Mouse (Mus musculus) right cerebral cortex, postnatal 14 days (tissue): ENCODE measurements around the gene Cnn2.

Experiments
- DNase-seq: peaks from one replicate; pipeline ENCODE4 v3.0.0; 2022

Gene Cnn2

GRCm38 (mm10) chr10:79991548-79991947, 3.2 kb downstream of the Cnn2 start:
- DNase-seq, result no peak

- peak; percentile 53 for DNase-seq
Observed at GRCm38 (mm10) chr10:79994397-79995115, 6.2 kb downstream of the Cnn2 start.

GRCm38 (mm10) chr10:79995636-79996035, 7.3 kb downstream of the Cnn2 start:
- no peak for DNase-seq

GRCm38 (mm10) chr10:79996272-79997033, 8.1 kb downstream of the Cnn2 start, which contains the start of gene Abca7:
Gene Abca7, plus strand, starts transcription at chr10:79996494.
- DNase-seq, result peak; percentile 97

- DNase-seq, result peak; percentile 73
Observed at GRCm38 (mm10) chr10:79997034-79997760, 8.8 kb downstream of the Cnn2 start.

GRCm38 (mm10) chr10:79997819-79998218, 9.4 kb downstream of the Cnn2 start:
- DNase-seq, result no peak

GRCm38 (mm10) chr10:80001945-80002344, 13.6 kb downstream of the Cnn2 start:
- DNase-seq, result no peak

GRCm38 (mm10) chr10:80002829-80003228, 14.4 kb downstream of the Cnn2 start:
- no peak for DNase-seq

GRCm38 (mm10) chr10:80003374-80004232, 15.2 kb downstream of the Cnn2 start:
- DNase-seq, result no peak

GRCm38 (mm10) chr10:80004233-80004705, 15.9 kb downstream of the Cnn2 start:
- DNase-seq, result no peak

GRCm38 (mm10) chr10:80011740-80012139, 23.4 kb downstream of the Cnn2 start:
- no peak for DNase-seq

GRCm38 (mm10) chr10:80013609-80014008, 25.2 kb downstream of the Cnn2 start:
- no peak for DNase-seq

- no peak for DNase-seq
Observed at GRCm38 (mm10) chr10:80014484-80015290, 26.3 kb downstream of the Cnn2 start.

- DNase-seq, result no peak
Observed at GRCm38 (mm10) chr10:80015583-80015982, 27.2 kb downstream of the Cnn2 start.

GRCm38 (mm10) chr10:80016511-80016910, 28.1 kb downstream of the Cnn2 start, which contains the start of gene Arhgap45:
Gene Arhgap45, plus strand, starts transcription at chr10:80016653.
- no peak for DNase-seq

GRCm38 (mm10) chr10:80016931-80017330, 28.5 kb downstream of the Cnn2 start:
- DNase-seq, result no peak

GRCm38 (mm10) chr10:80017361-80017760, 29.0 kb downstream of the Cnn2 start:
- DNase-seq, result no peak

GRCm38 (mm10) chr10:80017771-80018170, 29.4 kb downstream of the Cnn2 start:
- no peak for DNase-seq

- DNase-seq, result no peak
Observed at GRCm38 (mm10) chr10:80018739-80019297, 30.4 kb downstream of the Cnn2 start.

GRCm38 (mm10) chr10:80019471-80020131, 31.2 kb downstream of the Cnn2 start:
- no peak for DNase-seq
